Mouse (Mus musculus): ENCODE measurements around the gene Igf1r.

Gene Igf1r

DNA sequence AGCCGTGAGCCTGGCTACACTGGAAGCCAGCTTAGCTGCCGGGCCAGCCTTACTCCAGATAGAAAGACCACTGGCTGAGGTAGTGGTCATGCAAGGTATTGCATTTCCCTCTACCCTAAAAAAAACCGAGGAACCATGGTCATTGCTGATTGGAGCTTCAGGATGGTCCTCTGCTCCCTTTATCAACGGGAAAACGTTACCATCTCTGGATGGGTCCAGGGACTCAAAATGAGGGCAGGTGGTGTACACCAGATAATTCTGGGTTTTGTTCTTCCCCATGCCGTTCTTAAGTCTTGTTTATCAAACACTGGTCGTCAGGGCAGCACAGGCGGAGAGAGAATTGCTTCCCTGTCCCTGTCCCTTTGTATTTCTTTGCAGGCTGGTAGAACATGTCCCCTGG lies 57.0 kb downstream of the Igf1r start:
- DNase-seq (ENCODE audit: low spot score), result no peak

GRCm38 (mm10) chr7:68010168-68010567 lies 57.5 kb downstream of the Igf1r start:
- no peak for DNase-seq (ENCODE audit: low spot score)

DNA sequence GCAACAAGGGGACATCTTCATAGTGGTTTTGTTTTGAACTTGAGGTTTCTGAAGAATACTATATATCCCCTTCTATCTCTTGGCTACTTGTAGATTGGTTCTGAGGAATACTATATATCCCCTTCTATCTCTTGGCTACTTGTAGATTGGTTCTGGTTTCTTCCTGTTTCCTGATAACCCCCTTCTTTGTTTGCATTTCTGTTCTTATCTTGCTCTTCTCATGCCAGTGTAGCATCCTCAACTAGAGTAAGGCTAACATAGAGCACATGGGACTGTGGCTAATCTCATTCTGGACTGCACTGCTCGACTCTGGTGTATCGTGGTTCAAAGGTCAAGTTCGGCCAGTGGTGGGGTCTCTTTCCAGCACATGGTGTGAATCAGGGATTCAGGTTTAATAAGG lies 58.2 kb downstream of the Igf1r start:
- DNase-seq (ENCODE audit: low spot score), result no peak

DNA sequence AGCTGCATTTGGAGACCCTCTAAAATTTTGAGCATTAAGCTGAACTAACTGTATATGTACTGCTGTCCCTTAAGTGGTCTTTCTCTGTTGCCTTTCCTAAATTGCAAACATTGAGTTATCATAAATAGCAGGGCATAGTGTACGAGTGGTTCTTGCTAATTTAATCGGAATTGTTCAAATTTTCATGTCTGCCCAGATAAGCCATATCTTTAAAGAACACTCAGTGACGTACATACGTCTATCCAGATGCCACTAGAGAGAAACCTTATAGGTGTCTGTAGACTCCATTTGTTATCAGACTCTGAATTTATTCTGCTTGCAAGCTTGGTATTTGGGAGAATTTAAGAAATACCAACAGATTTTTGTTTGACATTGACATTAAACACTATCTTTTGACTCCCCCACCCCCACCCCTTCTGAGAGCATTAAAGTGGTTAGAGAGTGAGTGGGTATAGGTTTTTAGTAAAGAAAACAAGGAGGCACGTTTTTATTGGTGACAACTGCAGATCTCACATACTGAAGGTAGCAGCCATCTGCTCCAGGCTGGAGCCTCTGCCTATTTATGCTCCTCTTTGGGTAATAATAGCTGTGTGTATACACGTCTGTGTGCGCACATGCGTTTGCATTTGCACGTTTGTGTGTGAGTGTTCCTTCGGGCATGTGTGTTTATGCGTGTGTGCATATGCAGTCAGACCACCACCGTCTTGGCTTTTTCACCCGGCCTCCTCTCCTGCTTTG lies 58.9 kb downstream of the Igf1r start:
- no peak for DNase-seq (ENCODE audit: low spot score)

DNA sequence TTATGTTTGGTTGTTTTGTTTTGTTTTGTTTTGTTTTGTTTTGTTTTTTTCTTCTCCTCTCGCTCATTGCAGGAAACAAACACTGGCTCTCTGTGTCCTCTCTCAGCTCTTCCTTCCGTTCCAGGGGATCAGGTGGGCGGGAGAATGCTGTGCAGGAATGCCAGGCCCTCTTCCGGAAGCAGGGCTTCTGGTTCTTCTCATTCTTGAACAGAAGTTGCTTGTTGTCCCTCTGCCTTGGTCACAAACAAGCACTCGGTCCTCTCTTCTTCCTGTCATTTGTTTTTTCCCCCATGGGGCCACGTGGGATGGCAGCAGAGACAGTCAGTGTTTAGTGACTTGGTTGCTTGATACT lies 59.5 kb downstream of the Igf1r start:
- DNase-seq (ENCODE audit: low spot score), result no peak

DNA sequence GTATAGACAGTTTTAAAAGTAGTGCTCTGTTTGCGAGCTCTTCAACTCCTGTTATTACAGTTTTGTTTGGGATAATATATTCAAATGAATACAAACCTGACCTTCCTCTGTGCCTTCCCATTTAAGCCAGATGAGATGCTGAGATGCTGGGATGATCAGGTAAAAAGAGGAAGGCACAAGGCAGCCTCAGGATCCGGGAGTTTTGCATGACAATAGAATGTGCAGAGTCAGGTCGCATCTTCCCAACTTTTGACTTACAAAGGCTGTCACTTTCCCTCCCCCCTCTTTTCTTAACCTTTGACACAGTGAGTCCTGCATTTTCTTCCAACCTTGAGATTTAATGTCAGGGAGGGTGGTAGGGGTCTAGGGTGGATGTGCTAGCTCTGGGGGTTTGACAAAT lies 61.9 kb downstream of the Igf1r start:
- no peak for DNase-seq (ENCODE audit: low spot score)

GRCm38 (mm10) chr7:68015404-68015803 lies 62.8 kb downstream of the Igf1r start:
- no peak for DNase-seq (ENCODE audit: low spot score)

GRCm38 (mm10) chr7:68018038-68018437 lies 65.4 kb downstream of the Igf1r start:
- DNase-seq (ENCODE audit: low spot score), result no peak

DNA sequence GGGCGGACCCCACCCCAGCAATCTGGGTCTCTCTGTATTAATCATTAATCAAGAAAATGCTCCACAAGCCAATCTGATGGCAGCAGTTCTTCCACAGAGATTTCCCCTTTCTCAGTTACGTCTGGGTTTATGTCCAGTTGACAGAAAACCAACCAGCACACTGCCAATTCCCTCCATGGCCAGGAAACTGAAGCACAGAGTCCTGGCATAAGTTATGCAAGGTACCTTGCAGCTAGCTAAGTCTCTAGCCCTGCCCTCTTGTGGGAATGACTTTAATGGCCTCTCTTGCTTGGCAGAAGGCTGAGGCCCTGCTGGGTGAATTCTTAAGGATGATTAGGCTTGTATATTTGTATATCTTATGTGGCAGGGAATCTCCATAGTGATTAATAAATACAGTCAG lies 67.9 kb downstream of the Igf1r start:
- DNase-seq (ENCODE audit: low spot score), result no peak

DNA sequence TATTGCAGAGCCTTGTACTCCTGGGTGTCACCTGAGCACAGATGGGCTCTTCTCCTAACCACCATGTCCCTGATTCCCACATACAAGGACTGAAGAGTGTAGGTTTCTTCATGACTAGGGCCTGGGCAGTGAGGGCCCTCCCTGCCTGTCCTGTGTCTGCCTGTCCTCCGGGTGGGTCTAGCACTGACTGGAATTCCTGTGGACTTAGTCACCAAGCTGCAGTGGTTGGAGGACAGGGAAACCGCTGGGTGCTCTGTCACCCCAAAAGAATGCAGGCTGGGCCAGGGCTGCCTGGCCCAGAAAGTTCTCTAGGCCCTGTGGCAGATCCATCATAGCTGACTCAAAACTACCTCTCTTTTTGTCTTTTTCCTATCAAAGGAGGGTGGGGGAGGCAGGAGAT lies 69.1 kb downstream of the Igf1r start:
- no peak for DNase-seq (ENCODE audit: low spot score)

- DNase-seq (ENCODE audit: low spot score), result no peak
Observed at GRCm38 (mm10) chr7:68022188-68022587, 69.6 kb downstream of the Igf1r start.

DNA sequence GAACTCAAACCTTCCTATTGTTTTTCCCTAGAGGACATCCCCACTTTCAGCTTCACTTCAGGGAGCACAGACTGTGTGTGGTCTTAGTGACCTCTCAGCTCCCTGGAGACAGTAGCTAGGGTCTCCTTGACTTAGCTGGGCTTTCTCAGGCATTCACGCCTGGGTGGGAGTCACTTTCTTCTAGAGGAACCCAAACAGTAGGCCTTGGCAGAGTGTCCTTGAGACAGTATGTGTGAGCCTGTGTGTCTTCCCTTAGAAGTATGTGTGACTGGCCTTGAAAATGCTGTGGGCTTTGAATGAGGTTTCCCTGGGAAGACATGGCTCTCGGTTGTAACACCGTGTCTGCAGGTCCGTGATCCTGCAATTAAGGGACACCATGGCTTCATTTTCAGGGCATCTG lies 71.3 kb downstream of the Igf1r start:
- no peak for DNase-seq (ENCODE audit: low spot score)

GRCm38 (mm10) chr7:68024625-68025024 lies 72.0 kb downstream of the Igf1r start:
- no peak for DNase-seq (ENCODE audit: low spot score)

DNA sequence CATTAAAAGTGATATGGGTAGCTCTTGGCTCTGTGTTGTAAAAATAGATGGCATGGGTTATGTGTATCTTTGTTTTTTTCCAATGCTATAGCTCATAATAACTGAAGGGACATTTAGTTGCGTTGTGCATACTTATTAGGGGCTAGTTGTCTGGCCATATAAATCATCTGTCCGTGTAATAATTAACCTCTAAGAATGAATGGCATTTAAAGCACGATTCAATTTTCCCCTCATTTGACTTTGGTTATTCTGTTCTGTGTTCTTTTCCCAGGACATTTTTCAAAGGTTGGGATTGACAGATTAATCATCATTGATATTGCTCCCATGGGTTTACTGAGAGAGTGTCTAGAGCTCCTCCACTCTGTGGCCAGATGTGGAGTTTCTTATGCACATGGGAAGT lies 72.8 kb downstream of the Igf1r start:
- no peak for DNase-seq (ENCODE audit: low spot score)

GRCm38 (mm10) chr7:68026076-68026475 lies 73.4 kb downstream of the Igf1r start:
- DNase-seq (ENCODE audit: low spot score), result no peak

DNA sequence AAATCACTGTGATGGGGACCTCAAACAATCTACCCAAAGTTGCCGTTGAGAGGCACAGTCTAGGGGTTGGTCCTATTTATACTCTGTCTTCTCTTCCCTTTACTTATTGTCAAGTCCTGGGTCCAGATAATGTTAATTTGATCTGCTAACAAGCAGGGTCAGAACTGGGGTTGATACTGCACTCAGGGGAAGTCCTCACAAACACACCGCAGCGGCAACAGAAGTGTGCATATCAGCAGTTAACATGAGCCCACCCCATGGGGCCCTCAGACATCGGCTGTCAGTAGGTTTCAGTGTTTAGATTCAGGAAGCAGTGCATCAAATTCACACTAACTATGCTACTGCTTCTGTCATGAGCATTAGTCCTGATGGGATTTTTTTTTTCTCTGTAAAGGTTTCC lies 75.5 kb downstream of the Igf1r start:
- no peak for DNase-seq (ENCODE audit: low spot score)

DNA sequence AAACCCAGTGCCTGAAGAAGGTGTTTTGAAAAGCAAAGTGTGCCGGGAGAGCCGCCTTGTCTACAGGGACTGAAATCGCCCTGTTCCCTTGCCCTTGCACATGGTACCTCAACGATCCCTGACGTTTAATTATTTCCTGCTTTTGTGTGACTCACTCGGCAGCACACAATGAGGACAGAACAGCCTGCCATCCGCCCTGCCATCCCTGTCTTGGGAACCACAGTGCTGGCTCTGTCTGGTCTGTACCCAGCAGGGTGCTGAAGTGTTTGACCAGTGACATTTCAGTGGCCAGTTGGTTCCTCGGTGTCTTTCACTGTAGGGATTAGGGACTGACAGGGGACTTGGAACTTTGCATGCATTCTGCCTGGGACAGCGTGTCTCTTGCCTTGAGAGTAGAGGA lies 78.2 kb downstream of the Igf1r start:
- no peak for DNase-seq (ENCODE audit: low spot score)

DNA sequence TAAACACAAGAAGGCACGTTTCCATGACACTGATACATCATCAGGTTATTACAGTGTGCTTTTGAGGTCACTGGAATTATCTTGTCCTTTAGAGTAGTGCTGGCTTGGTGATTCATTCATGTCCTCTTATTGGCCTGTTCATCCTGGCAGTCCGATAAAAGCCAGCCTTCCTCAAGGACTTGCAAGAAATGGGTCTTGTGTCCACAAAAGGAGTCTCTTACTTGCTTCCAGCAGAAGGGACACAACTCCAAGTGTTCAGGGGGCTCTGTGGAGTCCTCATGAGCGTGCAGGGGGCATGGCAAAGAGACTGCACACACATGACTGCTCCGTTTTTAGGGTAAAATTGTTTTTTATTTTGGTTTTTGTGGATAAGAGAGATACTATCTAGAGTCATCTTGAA lies 83.9 kb downstream of the Igf1r start:
- DNase-seq (ENCODE audit: low spot score), result no peak

DNA sequence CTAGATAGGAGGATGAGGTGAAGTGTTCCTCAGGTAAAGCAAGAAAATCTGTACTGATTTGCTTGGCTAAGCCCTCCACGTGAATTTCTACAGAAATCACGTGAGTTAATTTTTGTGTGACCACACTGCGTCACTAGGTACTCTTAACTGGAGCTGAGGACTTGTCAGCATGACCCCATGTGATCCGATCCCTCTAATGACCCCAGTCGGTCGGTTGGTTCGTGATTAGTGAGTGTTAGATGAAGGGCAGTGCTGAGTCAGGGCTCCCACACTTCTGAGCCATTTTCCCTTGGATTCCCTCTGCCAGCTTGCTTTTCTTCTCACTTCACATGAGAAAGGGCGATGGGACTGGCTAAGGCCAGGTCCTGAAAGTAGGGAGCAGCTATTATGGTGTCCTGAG lies 86.2 kb downstream of the Igf1r start:
- no peak for DNase-seq (ENCODE audit: low spot score)

GRCm38 (mm10) chr7:68039550-68039949 lies 86.9 kb downstream of the Igf1r start:
- no peak for DNase-seq (ENCODE audit: low spot score)

DNA sequence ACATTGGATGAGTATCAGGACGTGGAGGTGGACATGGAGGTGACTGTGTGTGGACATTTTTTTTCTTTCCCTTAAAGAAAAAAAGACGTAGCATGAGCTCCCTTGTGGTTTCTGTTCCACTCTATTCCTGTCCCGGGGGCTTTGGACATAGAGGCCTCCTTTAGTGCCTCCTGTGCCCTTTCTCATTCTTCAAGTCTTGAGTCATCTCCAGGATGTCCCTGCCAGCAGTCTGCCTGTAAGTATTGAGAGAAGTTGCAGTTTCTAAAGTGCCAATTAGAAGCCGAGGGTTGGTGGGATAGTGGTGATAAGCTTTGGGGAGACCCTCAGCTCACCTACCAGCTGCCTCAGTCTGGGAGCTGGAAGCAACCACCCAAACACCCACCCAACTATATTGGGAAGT lies 92.0 kb downstream of the Igf1r start:
- DNase-seq (ENCODE audit: low spot score), result no peak

- DNase-seq (ENCODE audit: low spot score), result no peak
Observed at GRCm38 (mm10) chr7:68047152-68047551, 94.5 kb downstream of the Igf1r start.

GRCm38 (mm10) chr7:68048532-68048931 lies 95.9 kb downstream of the Igf1r start:
- DNase-seq (ENCODE audit: low spot score), result no peak

DNA sequence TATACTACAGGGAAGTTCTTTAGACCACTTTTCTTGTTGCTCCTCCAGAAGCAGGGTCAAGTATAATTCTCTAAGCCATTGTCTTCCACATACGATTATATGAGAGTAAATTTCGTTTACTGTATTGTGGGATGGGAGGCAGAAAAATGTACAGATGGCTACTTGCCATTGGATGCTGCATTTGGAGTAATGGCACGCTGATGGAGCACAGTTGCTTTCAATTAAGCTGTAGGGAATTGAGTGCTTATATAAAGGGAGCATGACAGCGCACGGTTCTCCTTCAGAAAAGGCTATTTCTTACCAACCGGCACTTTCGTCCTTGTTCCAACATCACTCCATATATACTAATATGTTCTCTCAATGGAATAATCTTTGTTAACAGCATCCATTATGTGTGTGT lies 96.4 kb downstream of the Igf1r start:
- DNase-seq (ENCODE audit: low spot score), result no peak

All from urinary bladder, postnatal 10 days (tissue).